Mouse (Mus musculus) regulatory T cell (primary cell): Measurements from ENCODE around the gene Ier5l.

Experiments
- in situ Hi-C: fragments of 300-600 bp; cut with MboI, MseI; formaldehyde crosslinking; loops from one replicate; pipeline ENCODE4 v1.15.1; 2025; ENCODE audit warnings: high pct_unique_total_duplicates

Gene Ier5l

GRCm38 (mm10) chr2:30470143-30470946 is 3.7 kb downstream of the Ier5l start:
- in situ Hi-C loops = no loop called here

GRCm38 (mm10) chr2:30469796-30470142 is 4.2 kb downstream of the Ier5l start:
- in situ Hi-C loops = no loop called here

- in situ Hi-C loops = no loop called here
Measured at GRCm38 (mm10) chr2:30469009-30469408, 5.0 kb downstream of the Ier5l start.

- in situ Hi-C loops = no loop called here
Measured at GRCm38 (mm10) chr2:30466787-30467186, 7.2 kb downstream of the Ier5l start.

- in situ Hi-C loops = no loop called here
Measured at GRCm38 (mm10) chr2:30464411-30464810, 9.6 kb downstream of the Ier5l start.

- in situ Hi-C loops = no loop called here
Measured at GRCm38 (mm10) chr2:30463904-30464330, 10.1 kb downstream of the Ier5l start.

- in situ Hi-C loops = no loop called here
Measured at GRCm38 (mm10) chr2:30463341-30463761, 10.7 kb downstream of the Ier5l start.

GRCm38 (mm10) chr2:30459241-30459640 is 14.8 kb downstream of the Ier5l start:
- in situ Hi-C loops = no loop called here

- in situ Hi-C loops = no loop called here
Measured at GRCm38 (mm10) chr2:30458349-30458748, 15.7 kb downstream of the Ier5l start.

- in situ Hi-C loops = no loop called here
Measured at GRCm38 (mm10) chr2:30456104-30456980, 17.7 kb downstream of the Ier5l start.

- in situ Hi-C loops = no loop called here
Measured at GRCm38 (mm10) chr2:30454587-30454986, 19.4 kb downstream of the Ier5l start.

- in situ Hi-C loops = no loop called here
Measured at GRCm38 (mm10) chr2:30453570-30453969, 20.4 kb downstream of the Ier5l start.

GRCm38 (mm10) chr2:30451525-30451924 is 22.5 kb downstream of the Ier5l start:
- in situ Hi-C loops = no loop called here

GRCm38 (mm10) chr2:30450530-30450929 is 23.5 kb downstream of the Ier5l start:
- in situ Hi-C loops = no loop called here

- in situ Hi-C loops = no loop called here
Measured at GRCm38 (mm10) chr2:30448371-30448770, 25.6 kb downstream of the Ier5l start.

GRCm38 (mm10) chr2:30446891-30447826 is 26.9 kb downstream of the Ier5l start:
- in situ Hi-C loops = no loop called here

GRCm38 (mm10) chr2:30445312-30445711 is 28.7 kb downstream of the Ier5l start:
- in situ Hi-C loops = no loop called here

GRCm38 (mm10) chr2:30444450-30444849 is 29.6 kb downstream of the Ier5l start:
- in situ Hi-C loops = loop anchor here (5.0 kb wide), 1 partner anchor 348 kb away; no protein-coding TSS in a partner anchor

- in situ Hi-C loops = loop anchor here (5.0 kb wide), 1 partner anchor 348 kb away; no protein-coding TSS in a partner anchor
Measured at GRCm38 (mm10) chr2:30444006-30444405, 30.0 kb downstream of the Ier5l start.

GRCm38 (mm10) chr2:30443281-30443680 is 30.7 kb downstream of the Ier5l start:
- in situ Hi-C loops = loop anchor here (5.0 kb wide), 1 partner anchor 349 kb away; no protein-coding TSS in a partner anchor

GRCm38 (mm10) chr2:30442498-30442890 is 31.5 kb downstream of the Ier5l start:
- in situ Hi-C loops = loop anchor here (5.0 kb wide), 1 partner anchor 350 kb away; no protein-coding TSS in a partner anchor
